Mouse (Mus musculus) olfactory bulb, adult 2 months (tissue): ENCODE measurements at regions not wholly inside any gene's neighbourhood (a gene's known extent, or its start where the extent isn't known, plus 50 kb on each side); places are given as distances from the start of the nearest gene placed in this dataset.

Source experiments
- CTCF ChIP-seq: fragments of 200-500 bp; IDR thresholded peaks from 2 replicates; pipeline ENCODE4 v1.5.1; 2012; ENCODE audit warnings: low read depth, mild to moderate bottlenecking, low read length, moderate library complexity; ENCODE audit not compliant: insufficient read depth
- POLR2A ChIP-seq: fragments of 200-500 bp; IDR thresholded peaks from 2 replicates; pipeline ENCODE4 v1.6.1; 2012; ENCODE audit warnings: mild to moderate bottlenecking, low read depth, low read length, moderate library complexity; ENCODE audit not compliant: insufficient read depth

DNA sequence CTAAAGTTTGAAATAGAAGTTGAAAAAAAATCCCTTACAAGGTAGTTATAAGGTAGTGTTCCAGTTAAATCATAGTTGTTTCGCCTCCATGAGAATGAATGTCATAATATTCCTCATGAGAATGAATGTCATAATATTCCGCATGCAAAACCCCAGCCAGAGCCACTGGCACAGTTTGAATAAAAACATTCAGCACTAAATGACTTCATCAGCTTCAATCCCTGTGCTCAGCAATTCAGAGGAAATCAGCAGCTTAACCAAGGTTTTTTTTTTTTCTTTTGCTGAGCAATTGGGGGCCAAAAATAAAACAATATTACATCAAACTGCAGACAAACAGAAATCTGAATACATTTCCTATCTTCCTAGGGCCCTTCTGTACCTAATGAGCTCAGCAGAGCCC is 102.7 kb upstream of the Slc24a2 start:
- no peak for TF ChIP-seq CTCF
- TF ChIP-seq POLR2A: no peak
